Mouse (Mus musculus) kidney, embryonic 16.5 days (tissue): Measurements from ENCODE around the gene Snx29. TPM values are rescaled to one million over a fixed set of nuclear protein-coding genes. Genes with fewer than 3 reads are reported as not detected.

ENCODE experiments used
- ATAC-seq: fragments of 200-750 bp; cut with Nextera tagmentation; 2 replicates; pipeline ENCODE4 v1.8.0; 2017; ENCODE audit warnings: moderate TSS enrichment; ENCODE audit not compliant: low FRiP score, low TSS enrichment
- H3K27ac ChIP-seq: fragments of 300-500 bp; sonication (generic); 2 replicates; pipeline ENCODE4 v1.5.1; 2014; ENCODE audit warnings: low read length
- H3K27me3 ChIP-seq: fragments of 300-500 bp; sonication (generic); 2 replicates; pipeline ENCODE4 v1.6.1; 2014; ENCODE audit warnings: low read length, control low read depth, mixed read lengths; ENCODE audit not compliant: insufficient read depth
- H3K36me3 ChIP-seq: fragments of 300-500 bp; sonication (generic); 2 replicates; pipeline ENCODE4 v1.6.1; 2014; ENCODE audit warnings: low read length, control low read depth, mixed read lengths; ENCODE audit not compliant: insufficient read depth
- H3K4me1 ChIP-seq: fragments of 300-500 bp; sonication (generic); 2 replicates; pipeline ENCODE4 v1.6.1; 2014; ENCODE audit warnings: low read length, control low read depth, mixed read lengths; ENCODE audit not compliant: insufficient read depth
- H3K4me2 ChIP-seq: fragments of 300-500 bp; sonication (generic); replicated peaks from 2 replicates; pipeline ENCODE4 v1.6.1; 2014; ENCODE audit warnings: low read depth, low read length
- H3K4me3 ChIP-seq: fragments of 300-500 bp; sonication (generic); 2 replicates; pipeline ENCODE4 v1.5.1; 2014; ENCODE audit warnings: mild to moderate bottlenecking, low read length
- H3K9ac ChIP-seq: fragments of 300-500 bp; sonication (generic); replicated peaks from 2 replicates; pipeline ENCODE4 v1.6.1; 2014; ENCODE audit warnings: low read length
- H3K9me3 ChIP-seq: fragments of 300-500 bp; sonication (generic); 2 replicates; pipeline ENCODE4 v1.6.1; 2016; ENCODE audit warnings: low read length, control low read depth
- WGBS: fragments of 180-500 bp; shearing (Covaris S2); extraction: QIAGEN DNeasy Blood & Tissue Kit; methylation state at CpG from one replicate; pipeline ENCODE4 v1.1.7; 2014; 5-methylcytosine and 5-hydroxymethylcytosine counted together
- polyA plus RNA-seq: library from polyadenylated mRNA; unstranded; fragments of >200 nt; fragmentation: Nextera tagmentation; extraction: Ambion mirVana; gene quantifications from 2 replicates; pipeline ENCODE4 v1.2.1, GENCODE M21; 2015

Snx29 gene
- polyA plus RNA-seq, 1 experiment from 2014 or later = 15.7 TPM

GRCm38 (mm10) chr16:11643603-11644002, 320.9 kb downstream of the Snx29 start:
- H3K9me3 ChIP-seq = no peaks in the 10 kb centered on the region
- H3K9ac ChIP-seq = no peak overlapping the region
- H3K27me3 ChIP-seq = no peaks in the 10 kb centered on the region
- no peak overlapping the region for H3K4me3 ChIP-seq
- no peak for ATAC-seq
- H3K4me2 ChIP-seq = no peak overlapping the region
- H3K4me1 ChIP-seq = peaks cover 10% of the 10 kb centered on the region; the same call in 1 of the 2 replicates
- H3K36me3 ChIP-seq = no peaks in the 10 kb centered on the region
- no peak overlapping the region for H3K27ac ChIP-seq
- 64% methylated on average over 6 of the region's 6 CpGs for WGBS

- no peaks in the 10 kb centered on the region for H3K9me3 ChIP-seq
- WGBS = 70% methylated on average over 2 of the region's 2 CpGs
- no peak overlapping the region for H3K27ac ChIP-seq
- H3K4me2 ChIP-seq = no peak overlapping the region
- H3K4me1 ChIP-seq = peaks cover 10% of the 10 kb centered on the region; the same call in 1 of the 2 replicates
- no peak overlapping the region for H3K9ac ChIP-seq
- H3K27me3 ChIP-seq = no peaks in the 10 kb centered on the region
- no peak overlapping the region for H3K4me3 ChIP-seq
- no peaks in the 10 kb centered on the region for H3K36me3 ChIP-seq
- no peak for ATAC-seq
These were observed 321.7 kb downstream of the Snx29 start for GRCm38 (mm10) chr16:11644399-11644798.

- Histone ChIP-seq H3K9ac (no peak overlapping the region), H3K4me2 (no peak overlapping the region), H3K4me1 (peaks cover 10% of the 10 kb centered on the region; the same call in 1 of the 2 replicates), H3K36me3 (no peaks in the 10 kb centered on the region), H3K4me3 (no peak overlapping the region), H3K27ac (no peak overlapping the region), H3K27me3 (no peaks in the 10 kb centered on the region), H3K9me3 (no peaks in the 10 kb centered on the region)
- WGBS = 28% methylated on average over 4 of the region's 4 CpGs
- no peak for ATAC-seq
These were observed 323.0 kb downstream of the Snx29 start for GRCm38 (mm10) chr16:11645668-11646067.

GRCm38 (mm10) chr16:11646745-11647289, 324.1 kb downstream of the Snx29 start:
- no peak for ATAC-seq
- H3K4me1 ChIP-seq = peaks cover 10% of the 10 kb centered on the region; the same call in 1 of the 2 replicates
- H3K36me3 ChIP-seq = no peaks in the 10 kb centered on the region
- H3K4me2 ChIP-seq = no peak overlapping the region
- no peak overlapping the region for H3K27ac ChIP-seq
- no peak overlapping the region for H3K4me3 ChIP-seq
- WGBS = 83% methylated on average over 4 of the region's 4 CpGs
- H3K9ac ChIP-seq = no peak overlapping the region
- H3K27me3 ChIP-seq = no peaks in the 10 kb centered on the region
- no peaks in the 10 kb centered on the region for H3K9me3 ChIP-seq

- H3K9me3 ChIP-seq = no peaks in the 10 kb centered on the region
These were observed 325.5 kb downstream of the Snx29 start for GRCm38 (mm10) chr16:11648169-11648688.

GRCm38 (mm10) chr16:11652686-11653366, 330.1 kb downstream of the Snx29 start:
- no peaks in the 10 kb centered on the region for H3K36me3 ChIP-seq
- 78% methylated on average over 2 of the region's 2 CpGs for WGBS
- no peaks in the 10 kb centered on the region for H3K27me3 ChIP-seq
- no peaks in the 10 kb centered on the region for H3K9me3 ChIP-seq
- no peak for ATAC-seq
- no peak overlapping the region for H3K9ac ChIP-seq
- H3K4me1 ChIP-seq = no peaks in the 10 kb centered on the region
- H3K4me2 ChIP-seq = no peak overlapping the region
- H3K4me3 ChIP-seq = no peak overlapping the region
- no peak overlapping the region for H3K27ac ChIP-seq

More at GRCm38 (mm10) chr16:11648169-11648688, 325.5 kb downstream of the Snx29 start:
- Histone ChIP-seq H3K9ac (no peak overlapping the region), H3K4me2 (no peak overlapping the region), H3K27ac (no peak overlapping the region), H3K4me1 (peaks cover 10% of the 10 kb centered on the region; the same call in 1 of the 2 replicates), H3K27me3 (no peaks in the 10 kb centered on the region), H3K4me3 (no peak overlapping the region), H3K36me3 (no peaks in the 10 kb centered on the region)
- WGBS = 81% methylated on average over 1 of the region's 1 CpGs
- no peak for ATAC-seq

GRCm38 (mm10) chr16:11655893-11656292, 333.2 kb downstream of the Snx29 start:
- ATAC-seq = no peak
- Histone ChIP-seq H3K36me3 (no peaks in the 10 kb centered on the region), H3K4me2 (no peak overlapping the region), H3K4me3 (no peak overlapping the region), H3K4me1 (no peaks in the 10 kb centered on the region), H3K27ac (no peak overlapping the region), H3K9ac (no peak overlapping the region), H3K27me3 (no peaks in the 10 kb centered on the region), H3K9me3 (no peaks in the 10 kb centered on the region)
- WGBS = 86% methylated on average over 3 of the region's 3 CpGs

GRCm38 (mm10) chr16:11657111-11657510, 334.4 kb downstream of the Snx29 start:
- Histone ChIP-seq H3K9me3 (no peaks in the 10 kb centered on the region), H3K27me3 (no peaks in the 10 kb centered on the region), H3K4me2 (no peak overlapping the region), H3K36me3 (no peaks in the 10 kb centered on the region), H3K9ac (no peak overlapping the region), H3K27ac (no peak overlapping the region), H3K4me1 (no peaks in the 10 kb centered on the region), H3K4me3 (no peak overlapping the region)
- ATAC-seq = no peak
- WGBS = 57% methylated on average over 1 of the region's 1 CpGs

- no peak for ATAC-seq
- Histone ChIP-seq H3K4me3 (no peak overlapping the region), H3K4me1 (no peaks in the 10 kb centered on the region), H3K27ac (no peak overlapping the region), H3K9ac (no peak overlapping the region), H3K4me2 (no peak overlapping the region), H3K27me3 (no peaks in the 10 kb centered on the region), H3K9me3 (no peaks in the 10 kb centered on the region), H3K36me3 (no peaks in the 10 kb centered on the region)
- WGBS = 82% methylated on average over 6 of the region's 6 CpGs
These were observed 336.5 kb downstream of the Snx29 start for GRCm38 (mm10) chr16:11659111-11659720.
